Mouse (Mus musculus) CH12F3 (cell line): Measurements from ENCODE around the gene Ptn.
"Not testable (repeated sequence)": the region's sequence is repeated elsewhere in the genome, so short reads cannot be mapped to it uniquely, and the experiment has no call there.

ENCODE experiments used
- in situ Hi-C: fragments of 300-500 bp; cut with MboI; formaldehyde crosslinking; loops from 2 replicates; pipeline ENCODE4 v1.14.3; 2020; ENCODE audit warnings: low sequenced_read_pairs

Gene Ptn

DNA sequence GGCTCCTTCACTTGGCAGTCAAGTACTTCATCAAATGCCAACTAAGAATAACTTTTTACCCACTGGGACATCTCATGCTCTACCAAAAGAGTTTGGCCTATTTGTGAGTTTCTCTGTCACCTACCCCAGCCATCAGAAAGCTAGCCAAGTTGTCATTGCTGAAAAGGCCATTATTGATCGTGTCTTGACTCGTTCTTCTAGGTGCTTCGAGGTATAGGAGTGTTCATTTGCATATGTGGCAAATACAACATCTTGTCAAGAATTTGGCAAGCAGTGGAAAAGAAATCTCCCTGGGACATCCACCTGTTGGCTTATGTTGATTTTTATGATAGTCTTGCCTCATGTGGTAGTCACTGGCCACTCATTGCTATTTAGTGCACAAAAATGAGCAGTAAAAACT is 43.1 kb downstream of the Ptn start:
- in situ Hi-C loops, result no loop called here

DNA sequence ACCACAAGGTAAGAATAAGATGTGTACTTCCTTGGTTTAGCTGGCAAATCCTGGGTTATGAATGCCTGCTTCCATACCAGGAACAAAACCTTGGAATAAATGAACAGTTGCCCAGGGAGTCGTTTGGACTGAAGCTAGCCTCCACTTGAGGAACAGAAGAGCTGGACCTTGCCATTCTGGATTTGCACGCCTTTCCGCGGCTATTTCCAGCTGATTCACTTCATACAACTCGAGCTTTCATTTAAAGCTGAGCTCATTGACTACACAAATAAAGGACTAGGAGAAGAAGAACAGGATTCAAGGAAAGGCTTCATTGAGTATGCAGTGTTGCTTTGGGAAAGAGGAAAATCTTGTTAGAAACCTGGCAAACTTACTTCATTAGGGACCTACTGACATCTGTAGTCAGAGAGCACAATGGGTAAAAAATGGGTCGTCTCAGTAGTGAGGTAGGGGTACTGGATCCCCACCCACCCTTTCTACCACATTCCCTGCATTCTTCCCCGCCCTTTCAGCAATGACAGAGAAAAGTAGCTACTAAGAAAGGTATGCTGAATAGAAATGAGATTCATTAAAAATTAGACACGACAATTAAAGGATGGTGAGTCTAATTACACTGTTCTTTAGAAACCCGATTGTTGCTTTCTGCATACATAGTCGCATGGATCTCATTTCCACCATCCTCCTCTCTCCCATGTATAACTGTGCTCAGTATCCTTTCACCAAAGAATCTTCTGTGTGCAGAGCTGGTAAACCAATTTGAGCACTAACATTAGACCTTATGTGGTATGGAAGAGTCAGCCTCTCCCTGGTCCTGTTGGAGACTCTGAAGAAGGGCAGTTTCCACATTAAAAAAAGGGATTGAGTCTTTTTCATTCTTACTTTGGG is 54.8 kb downstream of the Ptn start:
- in situ Hi-C loops, result no loop called here

GRCm38 (mm10) chr6:36752887-36753286 is 57.1 kb downstream of the Ptn start:
- in situ Hi-C loops, result no loop called here

GRCm38 (mm10) chr6:36739811-36740210 is 70.2 kb downstream of the Ptn start:
- in situ Hi-C loops, result no loop called here

GRCm38 (mm10) chr6:36736763-36737162 is 73.3 kb downstream of the Ptn start:
- in situ Hi-C loops, result no loop called here

- in situ Hi-C loops, result not testable (repeated sequence)
Observed at GRCm38 (mm10) chr6:36735622-36736021, 74.4 kb downstream of the Ptn start.

- in situ Hi-C loops, result not testable (repeated sequence)
Observed at GRCm38 (mm10) chr6:36729811-36730210, 80.2 kb downstream of the Ptn start.

DNA sequence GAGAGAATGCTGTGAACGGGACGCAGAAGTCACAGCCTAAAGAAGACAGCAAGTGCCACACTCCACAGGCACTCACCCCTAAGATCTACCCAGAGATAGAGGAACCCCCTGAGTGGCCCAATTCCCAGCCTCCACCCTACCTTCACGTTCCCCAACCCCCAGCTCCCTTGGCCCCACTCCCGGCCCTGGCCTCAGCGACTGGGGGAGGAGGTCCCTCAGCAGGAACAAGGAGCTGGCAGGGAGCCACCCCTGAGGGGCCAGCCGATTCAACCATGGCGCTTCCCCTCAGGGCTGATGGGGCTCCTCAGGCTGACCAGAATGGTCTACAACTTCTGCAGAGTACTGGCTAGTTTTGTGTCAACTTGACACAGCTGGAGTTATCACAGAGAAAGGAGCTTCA is 81.9 kb downstream of the Ptn start:
- in situ Hi-C loops, result no loop called here

- in situ Hi-C loops, result no loop called here
Observed at GRCm38 (mm10) chr6:36725509-36726160, 84.4 kb downstream of the Ptn start.

GRCm38 (mm10) chr6:36722769-36723549 is 87.1 kb downstream of the Ptn start:
- in situ Hi-C loops, result no loop called here

- in situ Hi-C loops, result no loop called here
Observed at GRCm38 (mm10) chr6:36713329-36713728, 96.7 kb downstream of the Ptn start.

DNA sequence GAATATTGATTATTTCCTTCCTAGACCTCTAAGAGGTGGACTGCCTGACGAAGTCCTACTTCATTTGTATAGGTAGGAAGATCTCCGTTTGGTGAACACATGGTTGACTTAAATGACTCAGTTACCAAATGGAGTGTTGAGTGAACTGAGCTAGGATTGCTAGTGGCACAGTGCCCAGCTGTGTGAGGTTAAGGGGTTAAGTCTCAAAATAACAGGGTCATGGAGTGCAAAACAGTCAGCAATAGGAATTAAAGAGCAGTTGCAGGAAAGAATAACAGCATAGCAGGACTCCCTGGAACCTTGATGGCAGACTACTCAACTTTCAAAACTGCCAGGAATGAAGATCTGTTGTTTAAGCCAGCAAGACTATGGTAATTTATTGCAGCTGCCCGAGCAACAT is 114.5 kb downstream of the Ptn start:
- in situ Hi-C loops, result no loop called here

- in situ Hi-C loops, result no loop called here
Observed at GRCm38 (mm10) chr6:36691497-36691896, 118.5 kb downstream of the Ptn start.

DNA sequence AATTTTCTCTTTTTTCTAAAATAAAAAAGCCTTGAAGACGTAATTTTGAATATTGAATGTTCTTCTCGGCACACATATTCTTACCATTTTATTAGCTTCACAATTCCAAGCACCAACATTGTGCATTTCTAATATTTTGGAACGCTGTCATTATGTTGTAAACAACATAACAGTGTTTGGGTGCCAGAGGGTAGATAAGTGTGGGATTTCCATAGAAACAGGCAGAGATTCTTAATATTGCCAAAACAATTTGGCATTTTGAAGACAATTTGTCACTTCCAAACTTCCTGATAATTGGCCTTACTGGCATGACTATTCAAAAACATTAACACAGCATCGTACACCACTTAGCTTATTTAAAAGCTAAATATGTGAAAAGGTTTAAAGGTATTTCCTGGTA is 119.1 kb downstream of the Ptn start:
- in situ Hi-C loops, result no loop called here

DNA sequence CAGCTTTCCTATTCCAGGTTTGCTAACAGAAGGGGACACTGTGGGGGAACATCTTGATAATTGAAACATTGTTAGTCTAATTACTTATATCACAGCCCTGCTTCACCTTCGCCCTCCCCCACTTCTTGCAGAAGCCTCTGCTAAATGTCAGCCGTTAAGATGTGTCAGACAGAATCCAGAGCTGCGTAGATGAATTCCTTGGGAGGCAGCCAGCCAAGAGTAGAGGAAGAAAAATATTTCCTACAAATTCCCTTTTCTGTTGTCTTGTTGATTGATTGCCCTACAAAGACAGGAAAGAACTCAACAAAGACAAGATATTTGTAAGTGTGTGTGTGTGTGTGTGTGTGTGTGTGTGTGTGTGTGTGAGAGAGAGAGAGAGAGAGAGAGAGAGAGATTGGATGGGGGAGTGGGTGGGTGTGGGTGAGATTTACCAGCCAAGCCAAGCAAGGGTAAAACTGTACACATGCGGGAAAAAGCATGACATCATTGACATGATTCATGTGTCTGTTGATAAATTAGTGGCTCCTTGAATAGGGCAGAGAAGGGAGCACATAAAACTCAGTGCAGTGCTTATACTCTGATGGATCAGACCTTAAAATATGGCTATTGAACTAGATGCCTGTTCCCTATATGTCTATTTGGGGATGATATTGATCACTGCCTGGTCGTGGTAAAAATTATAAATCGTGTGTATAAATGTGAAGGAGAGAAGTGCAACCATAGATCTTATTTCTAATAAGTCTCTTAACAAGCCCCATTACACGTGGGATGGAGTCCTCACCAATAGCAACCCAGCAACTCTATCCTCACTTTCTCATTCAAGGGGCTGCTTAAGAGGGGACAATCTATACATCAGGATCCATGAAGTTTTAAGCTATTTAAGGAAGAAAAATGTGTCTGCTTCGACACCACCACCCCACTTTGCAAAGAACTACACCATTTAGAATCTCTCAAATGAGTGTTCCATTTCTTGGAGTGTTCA is 133.0 kb downstream of the Ptn start:
- in situ Hi-C loops, result no loop called here

- in situ Hi-C loops, result no loop called here
Observed at GRCm38 (mm10) chr6:36672399-36673221, 137.4 kb downstream of the Ptn start.

DNA sequence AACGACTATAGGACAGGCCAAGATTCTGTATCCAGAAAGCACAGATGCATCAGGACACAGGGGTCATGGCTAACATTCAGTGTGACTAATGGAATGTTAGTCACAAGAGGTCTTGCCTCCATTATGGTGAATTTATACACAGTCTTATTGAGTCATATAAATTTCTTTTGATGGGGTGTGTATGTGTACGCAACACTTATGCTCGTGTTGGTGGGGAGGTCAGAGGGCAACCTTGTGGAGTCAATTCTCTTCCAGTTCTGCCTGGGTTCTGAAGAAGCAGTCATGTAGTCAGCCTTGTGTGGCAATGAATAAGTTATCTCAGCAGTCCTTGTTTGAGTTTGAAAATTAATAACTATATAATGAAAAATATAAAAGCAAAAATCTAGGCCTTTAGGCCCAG is 138.7 kb downstream of the Ptn start:
- in situ Hi-C loops, result no loop called here
